15 mouse cellular contexts compared by ENCODE assay signal in the genomic region with DNA sequence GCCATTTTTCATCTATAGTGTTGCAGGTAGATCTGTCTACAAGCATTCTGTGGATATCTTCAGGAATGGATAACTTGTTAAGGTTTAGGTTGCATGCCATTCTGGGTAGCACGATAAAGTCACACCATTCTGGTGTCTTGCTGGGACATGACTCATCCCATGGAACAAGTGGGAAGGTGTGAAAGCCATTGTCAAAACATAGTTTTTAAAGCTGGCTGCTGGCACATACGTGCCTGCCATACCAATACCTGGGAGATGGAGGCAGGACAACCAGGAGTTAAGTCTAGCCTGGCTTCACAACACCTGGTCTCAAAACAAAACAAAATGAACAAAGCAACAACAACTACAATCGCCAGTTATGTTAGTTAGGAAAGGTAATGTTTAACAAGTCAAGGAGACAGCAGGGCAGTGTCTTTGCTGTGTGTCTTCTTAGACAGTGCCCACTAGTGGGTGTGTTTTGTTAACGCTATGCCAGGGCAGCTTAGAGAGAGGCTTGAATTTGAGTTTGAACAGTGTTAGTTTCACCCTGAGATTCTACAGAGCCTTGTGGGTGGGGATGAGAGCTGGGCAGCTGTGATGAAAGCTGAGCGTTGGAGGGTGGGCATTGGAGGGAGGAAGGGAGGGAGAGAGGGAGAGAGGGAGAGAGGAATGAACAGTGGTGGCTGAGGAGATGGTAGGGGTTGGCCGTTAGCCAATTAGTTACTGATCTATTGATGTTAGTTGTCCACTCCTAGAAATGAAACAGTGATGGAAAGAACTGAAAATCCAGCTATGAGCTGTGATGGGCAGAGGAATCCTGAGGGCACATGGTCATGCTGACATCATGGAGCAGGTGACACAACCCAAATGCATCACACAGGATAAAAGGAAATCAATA. TPM values are rescaled to one million over a fixed set of nuclear protein-coding genes. Genes with fewer than 3 reads are reported as not detected.
A peak's percentile ranks its signal among the peaks of the same experiment; 100 is the strongest.
DNase-seq lines count a peak whose midpoint lies in the region; ATAC-seq and TF ChIP-seq lines count a peak whose summit lies in the region.
"Had no signal": no experiment of that assay in that cellular context is flagged by ENCODE, and none has a peak within 500 bp of the region (broad histone marks: within the 10 kb centered on the region; RNA-seq: fewer than 3 reads in every experiment).

No protein-coding gene starts in this region.

- H3K4me2 ChIP-seq in midbrain, postnatal 0 days (ENCODE audit: low read depth, low read length, poor library complexity, severe bottlenecking): no peak overlapping the region
- no peak overlapping the region for H3K4me2 ChIP-seq in midbrain, embryonic 14.5 days (ENCODE audit: low read length)
- H3K4me2 ChIP-seq: liver, embryonic 12.5 days; midbrain, embryonic 11.5 days had no signal

- no peak overlapping the region for H3K9ac ChIP-seq in midbrain, postnatal 0 days (replicated peaks; ENCODE audit: low read length, poor library complexity, severe bottlenecking)
- H3K9ac ChIP-seq in midbrain, embryonic 14.5 days (replicated peaks; ENCODE audit: low read length): no peak overlapping the region
- H3K9ac ChIP-seq: liver, embryonic 12.5 days had no signal

- H3K4me3 ChIP-seq in midbrain, postnatal 0 days (ENCODE audit: low read depth, low read length): no peak overlapping the region
- H3K4me3 ChIP-seq in midbrain, embryonic 14.5 days (replicated peaks; ENCODE audit: low read depth, low read length): no peak overlapping the region
- H3K4me3 ChIP-seq in embryonic facial prominence, embryonic 10.5 days: no peak overlapping the region
- H3K4me3 ChIP-seq: heart, adult 2 months; liver, embryonic 12.5 days had no signal

- DNase-seq in kidney, adult 11 months: peak; percentile 35
- DNase-seq in kidney, postnatal 10 days: no peak
- DNase-seq in midbrain, postnatal 0 days (ENCODE audit: low spot score): no peak
- no peak for DNase-seq in midbrain, embryonic 14.5 days
- peak; percentile 61 for DNase-seq in brain, adult 2 months (ENCODE audit: low read depth, low spot score)
- DNase-seq in telencephalon, adult 2 months (ENCODE audit: low read depth, low spot score): peak; percentile 51
- no peak for DNase-seq in embryonic facial prominence, embryonic 10.5 days (ENCODE audit: low spot score)
- DNase-seq: adrenal gland, postnatal 14 days; heart, adult 2 months; heart, postnatal 36 days had no signal

- no peaks in the 10 kb centered on the region for H3K36me3 ChIP-seq in midbrain, postnatal 0 days (ENCODE audit: insufficient read depth, low read length)
- H3K36me3 ChIP-seq in midbrain, embryonic 14.5 days (ENCODE audit: control insufficient read depth, insufficient read depth, low read length): no peaks in the 10 kb centered on the region
- H3K36me3 ChIP-seq in embryonic facial prominence, embryonic 10.5 days (replicated peaks): no peaks in the 10 kb centered on the region
- H3K36me3 ChIP-seq: liver, embryonic 12.5 days had no signal

- 82% methylated on average over 6 of the region's 6 CpGs for WGBS in midbrain, postnatal 0 days
- WGBS in midbrain, embryonic 14.5 days: 78% methylated on average over 6 of the region's 6 CpGs
- WGBS in embryonic facial prominence, embryonic 10.5 days: 79% methylated on average over 6 of the region's 6 CpGs

- no peaks in the 10 kb centered on the region for H3K4me1 ChIP-seq in midbrain, postnatal 0 days (ENCODE audit: insufficient read depth, low read length)
- H3K4me1 ChIP-seq in midbrain, embryonic 14.5 days (ENCODE audit: control insufficient read depth, insufficient read depth, low read length): no peaks in the 10 kb centered on the region
- H3K4me1 ChIP-seq in embryonic facial prominence, embryonic 10.5 days: peaks cover 5% of the 10 kb centered on the region
- H3K4me1 ChIP-seq: liver, embryonic 12.5 days had no signal

- H3K27ac ChIP-seq in midbrain, postnatal 0 days (ENCODE audit: low read depth, low read length): no peak overlapping the region
- no peak overlapping the region for H3K27ac ChIP-seq in midbrain, embryonic 14.5 days (replicated peaks; ENCODE audit: low read depth, low read length)
- H3K27ac ChIP-seq in embryonic facial prominence, embryonic 10.5 days (replicated peaks): no peak overlapping the region
- H3K27ac ChIP-seq: heart, adult 2 months; liver, embryonic 12.5 days had no signal

- ATAC-seq in midbrain, postnatal 0 days (ENCODE audit: low FRiP score): no peak
- ATAC-seq in midbrain, embryonic 14.5 days (ENCODE audit: low FRiP score, low TSS enrichment): no peak
- ATAC-seq: forebrain, embryonic 16.5 days; inflammation-experienced regulatory T-cells, adult 6 months; liver, embryonic 12.5 days had no signal

- H3K9me3 ChIP-seq in midbrain, postnatal 0 days (ENCODE audit: low read length): no peaks in the 10 kb centered on the region
- no peaks in the 10 kb centered on the region for H3K9me3 ChIP-seq in midbrain, embryonic 14.5 days (ENCODE audit: control insufficient read depth, low read length)
- H3K9me3 ChIP-seq in embryonic facial prominence, embryonic 10.5 days: no peaks in the 10 kb centered on the region
- H3K9me3 ChIP-seq: liver, embryonic 12.5 days had no signal

- H3K27me3 ChIP-seq in midbrain, postnatal 0 days (ENCODE audit: insufficient read depth, low read length): no peaks in the 10 kb centered on the region
- no peaks in the 10 kb centered on the region for H3K27me3 ChIP-seq in midbrain, embryonic 14.5 days (ENCODE audit: control insufficient read depth, insufficient read depth, low read length)
- no peaks in the 10 kb centered on the region; the same call in 1 of the 2 replicates for H3K27me3 ChIP-seq in embryonic facial prominence, embryonic 10.5 days (replicated peaks; ENCODE audit: low read depth, poor library complexity, severe bottlenecking)

- TF ChIP-seq CTCF in midbrain, postnatal 0 days (IDR thresholded peaks at IDR 0.05): peak; percentile 34; the same call in 1 of the 2 replicates

RNA-seq across cellular contexts. Expression of gene BC048679, which starts 18.3 kb away (rescaled TPM):
- not detected in 2 replicates for total RNA-seq in midbrain, postnatal 0 days (2014; rRNA removed)
- polyA plus RNA-seq in midbrain, postnatal 0 days (2015; fragmentation: Nextera tagmentation; extraction: Ambion mirVana): not detected in 2 replicates
- not detected in 2 replicates for polyA plus RNA-seq in midbrain, embryonic 14.5 days (2014; fragmentation: Nextera tagmentation; extraction: Ambion mirVana)
- polyA plus RNA-seq in embryonic facial prominence, embryonic 10.5 days (2016; fragmentation: Nextera tagmentation; extraction: Ambion mirVana): 0.33 and 0.57 TPM in 2 replicates
- total RNA-seq: adrenal gland, postnatal 14 days; heart, adult 2 months; heart, postnatal 36 days; layer of hippocampus, postnatal 25 days had no signal
- polyA plus RNA-seq: forebrain, embryonic 16.5 days; heart, adult 2 months; inflammation-experienced regulatory T-cells, adult 6 months; liver, embryonic 12.5 days; midbrain, embryonic 11.5 days had no signal

RNA-seq across cellular contexts. Expression of gene Ap3b2, which starts 22.7 kb away (rescaled TPM):
- 192 and 206 TPM in 2 replicates for total RNA-seq in midbrain, postnatal 0 days (2014; rRNA removed)
- 115 and 124 TPM in 2 replicates for polyA plus RNA-seq in midbrain, postnatal 0 days (2015; fragmentation: Nextera tagmentation; extraction: Ambion mirVana)
- polyA plus RNA-seq in midbrain, embryonic 14.5 days (2014; fragmentation: Nextera tagmentation; extraction: Ambion mirVana): 125 and 138 TPM in 2 replicates
- polyA plus RNA-seq in embryonic facial prominence, embryonic 10.5 days (2016; fragmentation: Nextera tagmentation; extraction: Ambion mirVana): 8.6 and 10.8 TPM in 2 replicates
- polyA plus RNA-seq: inflammation-experienced regulatory T-cells, adult 6 months had no signal

RNA-seq across cellular contexts. Expression of gene Fsd2, which starts 50.4 kb away (rescaled TPM):
- total RNA-seq in midbrain, postnatal 0 days (2014; rRNA removed): 0.22 TPM in 1 of 2 replicates, not detected in the other
- 0.28 and 0.36 TPM in 2 replicates for polyA plus RNA-seq in midbrain, postnatal 0 days (2015; fragmentation: Nextera tagmentation; extraction: Ambion mirVana)
- polyA plus RNA-seq in midbrain, embryonic 14.5 days (2014; fragmentation: Nextera tagmentation; extraction: Ambion mirVana): 0.07 and 0.20 TPM in 2 replicates
- 0.04 TPM in 1 of 2 replicates, not detected in the other for polyA plus RNA-seq in embryonic facial prominence, embryonic 10.5 days (2016; fragmentation: Nextera tagmentation; extraction: Ambion mirVana)

RNA-seq across cellular contexts. Expression of gene Whamm, which starts 54.7 kb away (rescaled TPM):
- 6.2 and 9.6 TPM in 2 replicates for total RNA-seq in midbrain, postnatal 0 days (2014; rRNA removed)
- polyA plus RNA-seq in midbrain, postnatal 0 days (2015; fragmentation: Nextera tagmentation; extraction: Ambion mirVana): 5.4 and 5.5 TPM in 2 replicates
- polyA plus RNA-seq in midbrain, embryonic 14.5 days (2014; fragmentation: Nextera tagmentation; extraction: Ambion mirVana): 9.9 and 10.1 TPM in 2 replicates
- polyA plus RNA-seq in embryonic facial prominence, embryonic 10.5 days (2016; fragmentation: Nextera tagmentation; extraction: Ambion mirVana): 2.4 and 3.4 TPM in 2 replicates

Comparison
In these comparisons a context has a peak if more than half of its experiments do, and no peak if none do; other contexts are left out.
1. DNase-seq: peak in kidney, adult 11 months (single experiment), brain, adult 2 months (single experiment) and telencephalon, adult 2 months (single experiment); none in kidney, postnatal 10 days (single experiment), midbrain, postnatal 0 days (single experiment), midbrain, embryonic 14.5 days (single experiment) and embryonic facial prominence, embryonic 10.5 days (single experiment).